Mouse (Mus musculus) small intestine, adult 2 months (tissue): ENCODE data around the gene Atp13a5.

Experiments
- CTCF ChIP-seq: fragments of 200-500 bp; IDR thresholded peaks from 2 replicates; pipeline ENCODE4 v1.5.1; 2012; ENCODE audit warnings: low read depth, mild to moderate bottlenecking, control low read depth, inconsistent platforms, low read length, moderate library complexity, mixed read lengths; ENCODE audit not compliant: insufficient replicate concordance, insufficient read length; ENCODE audit errors: extremely low read depth
- POLR2A ChIP-seq: fragments of 200-500 bp; IDR thresholded peaks from 2 replicates; pipeline ENCODE4 v1.6.1; 2012; ENCODE audit warnings: low read depth, mild to moderate bottlenecking, control low read depth, inconsistent platforms, low read length, moderate library complexity

- TF ChIP-seq CTCF (no peak), POLR2A (no peak)
Measured at GRCm38 (mm10) chr16:29374636-29375035, 3.9 kb downstream of the Atp13a5 start.
